Mouse (Mus musculus) kidney, adult 10 weeks (tissue): ENCODE data around the gene Stk38l. TPM values are rescaled to one million over a fixed set of nuclear protein-coding genes. Genes with fewer than 3 reads are reported as not detected.

Source experiments
- polyA plus RNA-seq: library from polyadenylated mRNA; stranded (reverse); fragments of 350-450 nt; fragmentation: Illumina TruSeq; extraction: RNeasy Lipid Tissue Mini Kit (QIAGEN cat#74804); gene quantifications from one replicate; pipeline ENCODE4 v1.2.3, GENCODE M21; 2014; ENCODE audit warnings: low read depth, low replicate concordance

The Stk38l gene
- polyA plus RNA-seq: 22.9 TPM

GRCm38 (mm10) chr6:146724581-146725383, at the start of gene Stk38l:
Stk38l (plus strand) TSS chr6:146724995.

GRCm38 (mm10) chr6:146795924-146796545, 71.2 kb downstream of the Stk38l start, which contains the start of gene Arntl2:
Arntl2 (plus strand) TSS chr6:146796055.

Other genes starting within 250 kb of the Stk38l start
- 21.5 TPM for gene Itpr2, start 222.8 kb upstream of the Stk38l start, polyA plus RNA-seq
- gene Fgfr1op2, start 147.8 kb upstream of the Stk38l start, polyA plus RNA-seq: 148 TPM
- 86.7 TPM for gene Ints13, start 147.2 kb upstream of the Stk38l start, polyA plus RNA-seq
- 262 TPM for gene Med21, start 82.4 kb upstream of the Stk38l start, polyA plus RNA-seq
- gene Tm7sf3, start 82.2 kb upstream of the Stk38l start, polyA plus RNA-seq: 56.0 TPM
- gene Arntl2, start 71.1 kb downstream of the Stk38l start, polyA plus RNA-seq: 1.1 TPM
- gene Smco2, start 125.1 kb downstream of the Stk38l start, polyA plus RNA-seq: not detected
- 78.0 TPM for gene Ppfibp1, start 163.5 kb downstream of the Stk38l start, polyA plus RNA-seq
- gene 1700034J05Rik, start 229.4 kb downstream of the Stk38l start, polyA plus RNA-seq: not detected